Mouse (Mus musculus): ENCODE data around the gene Skiv2l. TPM values are rescaled to one million over a fixed set of nuclear protein-coding genes. Genes with fewer than 3 reads are reported as not detected.

The Skiv2l gene
- total and polyA plus RNA-seq, 2 experiments from 2014 or later: 45.1 to 98.8 TPM

DNA sequence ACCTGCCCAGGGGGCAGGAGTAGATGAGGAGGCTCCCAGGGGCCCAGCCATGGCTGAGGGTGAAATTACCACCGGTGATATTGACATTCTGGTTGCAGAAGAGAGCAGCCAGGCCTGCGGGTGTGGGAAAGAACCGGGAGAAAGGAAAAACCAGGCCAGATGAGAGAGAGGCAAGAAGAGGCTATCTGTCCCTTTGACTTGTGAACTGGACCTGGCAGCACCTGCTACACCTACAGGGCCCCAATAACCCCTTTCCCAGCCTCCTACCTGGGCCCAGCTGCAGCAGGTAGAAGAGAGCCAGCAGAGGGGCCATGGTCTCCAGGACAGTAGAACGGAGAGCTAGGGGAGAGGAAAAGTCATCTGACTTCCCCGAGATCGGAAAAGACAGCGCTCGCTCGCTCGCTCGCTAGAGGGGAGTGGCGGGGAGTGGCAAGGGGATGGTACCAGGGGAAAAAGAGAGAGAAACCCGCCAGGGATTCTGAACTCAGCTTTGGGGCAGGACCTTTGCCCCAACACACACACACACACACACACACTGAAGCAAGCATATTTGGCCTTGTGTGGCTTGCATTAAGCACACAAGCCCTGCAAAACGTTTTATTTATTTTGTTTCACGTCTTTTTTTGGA, 31.8 kb upstream of the Skiv2l start, which contains the start of gene Gm20547:
Gene Gm20547 (minus strand): TSS at position 360 of the 628 bp plus-strand sequence.
- Histone ChIP-seq H3K27ac (ENCODE audit: low read depth, low read length) (no peak within 1 kb of the TSS), H3K36me3 (ENCODE audit: insufficient read depth, low read length) (no peaks in the 10 kb centered on the region), H3K4me3 (ENCODE audit: low read depth, low read length) (no peak within 1 kb of the TSS), H3K27me3 (ENCODE audit: insufficient read depth, low read length) (0 out of 2 replicates have a peak, but pooled peaks cover 6% of the 10 kb centered on the region), H3K9me3 (ENCODE audit: low read length) (no peaks in the 10 kb centered on the region), H3K4me2 (ENCODE audit: low read depth, low read length, poor library complexity, severe bottlenecking) (peak within 1 kb of the TSS; percentile 9; the same call in 1 of the 2 replicates), H3K9ac (replicated peaks; ENCODE audit: low read length, poor library complexity, severe bottlenecking) (no peak within 1 kb of the TSS), H3K4me1 (ENCODE audit: insufficient read depth, low read length) (no peaks in the 10 kb centered on the region)
- TF ChIP-seq CTCF (IDR thresholded peaks at IDR 0.05): no peak
- no peak for ATAC-seq (ENCODE audit: low FRiP score)
- no peak for DNase-seq (ENCODE audit: low spot score)
- WGBS: 7% methylated on average over 15 of the region's 15 CpGs

DNA sequence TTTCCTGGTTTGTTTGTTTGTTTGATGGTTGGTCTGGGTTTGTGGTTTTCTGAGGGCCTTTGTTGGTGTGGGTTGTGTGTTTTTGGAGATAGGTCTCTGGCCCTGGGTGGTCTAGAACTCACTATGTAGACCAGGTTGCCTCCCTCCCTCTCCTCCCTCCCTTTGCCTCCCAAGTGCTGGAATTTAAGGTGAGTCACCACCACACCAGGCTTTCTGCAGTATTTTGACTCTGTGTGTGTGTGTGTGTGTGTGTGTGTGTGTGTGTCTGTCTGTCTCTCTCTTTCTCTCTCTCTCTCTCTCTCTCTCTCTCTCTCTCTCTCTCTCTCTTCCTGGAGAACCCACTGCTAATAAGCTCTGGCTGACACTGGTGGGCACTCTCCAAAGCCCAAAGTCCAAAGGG, 31.2 kb upstream of the Skiv2l start:
- no peak overlapping the region for H3K9ac ChIP-seq (replicated peaks; ENCODE audit: low read length, poor library complexity, severe bottlenecking)
- ATAC-seq (ENCODE audit: low FRiP score) (no peak), DNase-seq (ENCODE audit: low spot score) (no peak)
- H3K9me3 ChIP-seq (ENCODE audit: low read length): no peaks in the 10 kb centered on the region
- H3K4me1 ChIP-seq (ENCODE audit: insufficient read depth, low read length): no peaks in the 10 kb centered on the region
- no peaks in the 10 kb centered on the region for H3K36me3 ChIP-seq (ENCODE audit: insufficient read depth, low read length)
- H3K27me3 ChIP-seq (ENCODE audit: insufficient read depth, low read length): 0 out of 2 replicates have a peak, but pooled peaks cover 6% of the 10 kb centered on the region
- H3K4me3 ChIP-seq (ENCODE audit: low read depth, low read length): no peak overlapping the region
- H3K4me2 ChIP-seq (ENCODE audit: low read depth, low read length, poor library complexity, severe bottlenecking): no peak overlapping the region
- TF ChIP-seq CTCF (IDR thresholded peaks at IDR 0.05): no peak
- H3K27ac ChIP-seq (ENCODE audit: low read depth, low read length): no peak overlapping the region

DNA sequence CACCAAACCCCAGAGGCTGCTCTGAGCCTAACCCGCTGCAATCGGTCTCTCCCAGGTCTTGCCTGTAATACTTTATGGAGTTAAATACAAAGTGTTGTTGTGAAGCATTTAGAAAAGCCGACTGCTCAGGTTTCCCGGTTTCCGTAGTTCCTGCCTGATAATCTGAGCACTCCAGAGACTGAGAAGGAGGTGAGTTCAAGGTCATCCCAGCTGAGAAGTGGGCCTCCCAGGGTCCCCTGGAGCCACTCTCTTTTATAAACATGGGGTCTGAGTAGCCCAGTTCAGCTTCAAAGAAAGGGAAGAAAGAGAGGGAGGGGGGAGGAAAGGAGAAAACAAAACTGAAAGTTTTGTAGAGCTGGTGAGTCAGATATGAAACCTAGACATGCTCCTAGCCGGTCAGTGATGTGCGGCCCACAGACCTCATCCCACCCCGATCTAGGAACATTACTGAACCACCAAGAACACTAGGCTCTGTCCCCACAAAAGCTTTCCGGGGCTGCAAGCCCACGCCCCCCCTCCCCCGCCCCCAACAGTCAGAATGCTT, 29.4 kb upstream of the Skiv2l start, which contains the start of gene Zbtb12:
Gene Zbtb12 (plus strand): TSS at position 148 of the 544 bp plus-strand sequence.
- DNase-seq (ENCODE audit: low spot score): no peak
- no peak for TF ChIP-seq CTCF (IDR thresholded peaks at IDR 0.05)
- Histone ChIP-seq H3K36me3 (ENCODE audit: insufficient read depth, low read length) (no peaks in the 10 kb centered on the region), H3K9me3 (ENCODE audit: low read length) (no peaks in the 10 kb centered on the region), H3K27me3 (ENCODE audit: insufficient read depth, low read length) (0 out of 2 replicates have a peak, but pooled peaks cover 6% of the 10 kb centered on the region), H3K27ac (ENCODE audit: low read depth, low read length) (no peak within 1 kb of the TSS), H3K4me1 (ENCODE audit: insufficient read depth, low read length) (no peaks in the 10 kb centered on the region), H3K9ac (replicated peaks; ENCODE audit: low read length, poor library complexity, severe bottlenecking) (no peak within 1 kb of the TSS), H3K4me2 (ENCODE audit: low read depth, low read length, poor library complexity, severe bottlenecking) (no peak within 1 kb of the TSS), H3K4me3 (ENCODE audit: low read depth, low read length) (no peak within 1 kb of the TSS)
- no peak for ATAC-seq (ENCODE audit: low FRiP score)
- 71% methylated on average over 11 of the region's 11 CpGs for WGBS

DNA sequence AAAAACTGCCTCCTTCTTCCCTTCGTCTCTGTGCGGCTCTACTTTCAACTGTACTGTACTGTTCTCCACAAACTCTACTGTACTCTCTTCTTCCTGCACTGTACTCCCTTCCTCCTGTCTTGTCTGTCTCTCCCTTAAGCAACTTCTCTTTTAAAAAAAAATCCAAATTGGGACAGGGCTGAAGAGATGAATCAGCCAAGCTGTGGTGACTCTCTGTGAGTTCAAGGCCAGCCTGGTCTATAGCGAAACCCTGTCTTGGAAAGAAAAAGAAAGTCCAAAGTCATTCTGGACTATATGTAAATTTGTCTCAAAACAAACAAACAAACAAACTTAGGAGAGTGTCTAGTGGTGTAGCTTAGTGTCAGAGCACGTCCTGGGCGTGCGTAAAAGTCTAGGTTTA, 24.3 kb upstream of the Skiv2l start:
- ATAC-seq (ENCODE audit: low FRiP score) (no peak), DNase-seq (ENCODE audit: low spot score) (no peak)
- Histone ChIP-seq H3K4me2 (ENCODE audit: low read depth, low read length, poor library complexity, severe bottlenecking) (no peak overlapping the region), H3K4me3 (ENCODE audit: low read depth, low read length) (no peak overlapping the region), H3K27me3 (ENCODE audit: insufficient read depth, low read length) (peaks cover 3% of the 10 kb centered on the region; the same call in 1 of the 2 replicates), H3K4me1 (ENCODE audit: insufficient read depth, low read length) (no peaks in the 10 kb centered on the region), H3K9me3 (ENCODE audit: low read length) (no peaks in the 10 kb centered on the region), H3K9ac (replicated peaks; ENCODE audit: low read length, poor library complexity, severe bottlenecking) (no peak overlapping the region), H3K27ac (ENCODE audit: low read depth, low read length) (no peak overlapping the region), H3K36me3 (ENCODE audit: insufficient read depth, low read length) (no peaks in the 10 kb centered on the region)
- no peak for TF ChIP-seq CTCF (IDR thresholded peaks at IDR 0.05)
- 91% methylated on average over 6 of the region's 6 CpGs for WGBS

DNA sequence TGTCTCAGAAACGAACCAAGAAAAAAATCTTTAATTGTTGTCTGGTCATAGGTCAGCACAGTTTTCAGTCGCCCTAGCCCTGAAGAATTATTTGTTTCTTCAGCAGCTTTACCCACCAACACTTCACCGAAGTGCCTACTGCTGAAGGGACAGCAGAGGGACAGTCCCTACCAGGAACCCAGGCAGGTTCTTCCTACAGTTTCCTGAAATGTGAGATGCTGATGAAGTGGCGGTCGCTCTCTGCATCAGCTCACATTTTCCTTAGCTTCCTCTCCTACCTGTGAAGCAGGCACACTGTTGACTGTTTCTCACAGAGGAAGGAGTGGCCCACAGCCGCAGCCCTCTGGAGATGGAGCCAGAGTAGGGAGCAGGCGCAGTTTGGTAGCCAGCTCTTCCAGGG, 16.0 kb upstream of the Skiv2l start:
- no peak overlapping the region for H3K27ac ChIP-seq (ENCODE audit: low read depth, low read length)
- WGBS: 73% methylated on average over 7 of the region's 7 CpGs
- no peak overlapping the region for H3K4me2 ChIP-seq (ENCODE audit: low read depth, low read length, poor library complexity, severe bottlenecking)
- ATAC-seq (ENCODE audit: low FRiP score): no peak
- no peaks in the 10 kb centered on the region for H3K9me3 ChIP-seq (ENCODE audit: low read length)
- H3K27me3 ChIP-seq (ENCODE audit: insufficient read depth, low read length): no peaks in the 10 kb centered on the region
- no peak for DNase-seq (ENCODE audit: low spot score)
- no peaks in the 10 kb centered on the region for H3K4me1 ChIP-seq (ENCODE audit: insufficient read depth, low read length)
- no peaks in the 10 kb centered on the region for H3K36me3 ChIP-seq (ENCODE audit: insufficient read depth, low read length)
- H3K4me3 ChIP-seq (ENCODE audit: low read depth, low read length): no peak overlapping the region
- no peak for TF ChIP-seq CTCF (IDR thresholded peaks at IDR 0.05)
- no peak overlapping the region for H3K9ac ChIP-seq (replicated peaks; ENCODE audit: low read length, poor library complexity, severe bottlenecking)

DNA sequence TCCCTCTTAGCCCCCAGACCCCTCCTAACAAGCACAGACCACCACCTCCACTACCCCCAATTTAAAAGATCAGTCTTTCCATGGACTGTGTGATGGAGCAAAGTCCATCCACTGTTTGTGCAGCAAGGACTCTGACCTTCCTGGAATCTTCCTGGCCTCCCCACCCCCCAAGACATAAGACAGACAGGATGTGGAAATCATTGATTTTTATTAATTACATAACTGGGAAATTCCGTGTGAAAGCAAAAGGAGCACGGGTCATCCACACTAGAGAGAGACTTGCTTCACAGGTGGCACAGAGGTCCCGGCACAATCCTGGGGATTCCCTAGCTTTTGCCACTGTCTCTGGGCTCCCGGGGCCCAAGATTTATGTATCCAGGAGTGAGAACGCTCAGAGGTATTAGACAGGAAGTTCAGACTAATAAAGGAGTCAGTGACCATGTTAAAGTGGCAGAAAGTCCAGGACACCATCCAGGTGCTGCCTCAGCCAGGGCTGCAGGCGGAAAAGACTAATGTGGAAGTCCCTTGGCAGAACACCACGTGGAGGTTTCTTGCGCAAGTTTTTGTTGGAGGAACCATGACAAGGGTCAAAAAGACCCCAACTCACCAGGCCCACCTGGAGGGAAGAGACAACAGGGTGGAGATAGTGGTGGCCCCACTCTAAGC, 12.5 kb upstream of the Skiv2l start, which contains the start of gene Cfb:
Gene Cfb (minus strand): TSS at position 103 of the 666 bp plus-strand sequence.
- Histone ChIP-seq H3K4me1 (ENCODE audit: insufficient read depth, low read length) (no peaks in the 10 kb centered on the region), H3K27me3 (ENCODE audit: insufficient read depth, low read length) (no peaks in the 10 kb centered on the region), H3K4me2 (ENCODE audit: low read depth, low read length, poor library complexity, severe bottlenecking) (no peak within 1 kb of the TSS), H3K36me3 (ENCODE audit: insufficient read depth, low read length) (no peaks in the 10 kb centered on the region), H3K27ac (ENCODE audit: low read depth, low read length) (no peak within 1 kb of the TSS), H3K9ac (replicated peaks; ENCODE audit: low read length, poor library complexity, severe bottlenecking) (no peak within 1 kb of the TSS), H3K4me3 (ENCODE audit: low read depth, low read length) (no peak within 1 kb of the TSS), H3K9me3 (ENCODE audit: low read length) (no peaks in the 10 kb centered on the region)
- TF ChIP-seq CTCF (IDR thresholded peaks at IDR 0.05): no peak
- DNase-seq (ENCODE audit: low spot score) (no peak), ATAC-seq (ENCODE audit: low FRiP score) (no peak)
- WGBS: 72% methylated on average over 8 of the region's 8 CpGs
